Mouse (Mus musculus): ENCODE data around the gene Abcc4. TPM values are rescaled to one million over a fixed set of nuclear protein-coding genes. Genes with fewer than 3 reads are reported as not detected.
A peak's percentile ranks its signal among the peaks of the same experiment; 100 is the strongest.

Abcc4 gene
- total and polyA plus RNA-seq, 2 experiments from 2014 or later = 2.0 to 4.1 TPM

DNA sequence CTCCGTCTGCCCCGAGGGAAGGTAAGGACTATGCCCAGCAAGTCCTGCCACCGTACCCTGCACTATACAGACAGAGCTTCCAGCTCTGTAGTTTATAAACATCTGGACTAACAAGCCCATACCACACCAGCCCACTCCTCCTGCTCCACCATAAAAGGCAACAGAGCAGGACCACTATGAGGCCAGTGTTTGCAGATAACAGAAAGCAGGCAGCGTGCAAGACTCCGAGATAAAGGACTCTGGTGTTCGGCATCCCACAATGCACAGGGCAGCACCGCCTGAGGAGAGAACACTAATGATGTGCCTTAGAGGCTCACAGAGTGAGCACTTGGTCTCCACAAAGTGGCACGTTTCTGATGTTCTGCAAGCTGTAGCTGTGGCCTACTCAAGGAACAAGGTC lies 63.9 kb downstream of the Abcc4 start:
- Histone ChIP-seq H3K27me3 (ENCODE audit: insufficient read depth, low read length) (no peaks in the 10 kb centered on the region), H3K9me3 (ENCODE audit: low read length) (no peaks in the 10 kb centered on the region), H3K4me2 (ENCODE audit: low read depth) (no peak overlapping the region), H3K4me3 (ENCODE audit: low read depth, low read length) (no peak overlapping the region), H3K4me1 (ENCODE audit: insufficient read depth) (no peaks in the 10 kb centered on the region), H3K36me3 (ENCODE audit: insufficient read depth) (no peaks in the 10 kb centered on the region), H3K27ac (ENCODE audit: low read depth, low read length) (no peak overlapping the region), H3K9ac (no peak overlapping the region)
- DNase-seq (no peak), ATAC-seq (no peak)
- TF ChIP-seq CTCF (IDR thresholded peaks at IDR 0.05; ENCODE audit: low read depth) = no peak
- WGBS = 87% methylated on average over 8 of the region's 8 CpGs

DNA sequence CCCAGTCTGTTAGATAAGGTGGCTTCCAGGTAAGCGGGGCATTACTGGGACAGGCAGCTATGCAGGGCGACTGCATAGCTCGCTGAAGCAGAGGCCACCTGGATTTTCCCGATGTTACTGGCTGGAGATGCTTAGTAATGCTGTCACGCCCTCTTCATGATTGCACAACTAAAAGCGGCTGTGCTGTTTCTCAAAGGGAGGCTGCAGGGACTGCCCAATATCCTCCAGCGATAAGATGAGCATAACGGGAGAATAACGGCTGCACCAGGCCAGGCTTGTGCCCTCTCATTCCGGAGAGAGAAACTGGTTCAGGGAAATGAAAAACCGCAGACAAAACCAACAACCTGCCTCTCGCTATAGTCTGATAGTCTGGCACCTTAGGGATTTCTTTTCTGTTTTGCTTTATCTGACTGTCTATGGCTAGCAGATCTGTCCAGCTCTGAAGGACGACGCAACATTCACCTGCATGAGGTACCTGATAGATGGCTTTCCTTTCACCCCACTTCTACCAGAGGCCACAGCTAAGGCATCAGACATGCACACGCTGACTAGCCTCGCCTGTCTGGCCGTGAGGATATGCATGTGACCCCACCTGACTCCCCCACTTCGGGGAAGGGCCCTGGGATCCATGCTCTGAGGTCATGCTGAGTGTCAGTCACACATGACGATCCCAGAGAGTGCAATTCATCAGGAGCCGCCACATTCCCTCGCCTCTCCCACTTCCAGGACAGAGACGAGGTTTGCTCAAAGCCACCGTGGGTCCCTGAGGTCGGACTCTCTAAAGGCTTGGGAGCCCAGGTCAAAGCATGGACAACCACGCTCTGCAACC lies 67.4 kb downstream of the Abcc4 start:
- Histone ChIP-seq H3K36me3 (ENCODE audit: insufficient read depth) (no peaks in the 10 kb centered on the region), H3K9ac (no peak overlapping the region), H3K27me3 (ENCODE audit: insufficient read depth, low read length) (no peaks in the 10 kb centered on the region), H3K4me3 (ENCODE audit: low read depth, low read length) (no peak overlapping the region), H3K27ac (ENCODE audit: low read depth, low read length) (no peak overlapping the region), H3K4me2 (ENCODE audit: low read depth) (no peak overlapping the region), H3K9me3 (ENCODE audit: low read length) (no peaks in the 10 kb centered on the region), H3K4me1 (ENCODE audit: insufficient read depth) (no peaks in the 10 kb centered on the region)
- no peak for DNase-seq
- no peak for ATAC-seq
- 84% methylated on average over 25 of the region's 25 CpGs for WGBS
- TF ChIP-seq CTCF (IDR thresholded peaks at IDR 0.05; ENCODE audit: low read depth) = no peak

DNA sequence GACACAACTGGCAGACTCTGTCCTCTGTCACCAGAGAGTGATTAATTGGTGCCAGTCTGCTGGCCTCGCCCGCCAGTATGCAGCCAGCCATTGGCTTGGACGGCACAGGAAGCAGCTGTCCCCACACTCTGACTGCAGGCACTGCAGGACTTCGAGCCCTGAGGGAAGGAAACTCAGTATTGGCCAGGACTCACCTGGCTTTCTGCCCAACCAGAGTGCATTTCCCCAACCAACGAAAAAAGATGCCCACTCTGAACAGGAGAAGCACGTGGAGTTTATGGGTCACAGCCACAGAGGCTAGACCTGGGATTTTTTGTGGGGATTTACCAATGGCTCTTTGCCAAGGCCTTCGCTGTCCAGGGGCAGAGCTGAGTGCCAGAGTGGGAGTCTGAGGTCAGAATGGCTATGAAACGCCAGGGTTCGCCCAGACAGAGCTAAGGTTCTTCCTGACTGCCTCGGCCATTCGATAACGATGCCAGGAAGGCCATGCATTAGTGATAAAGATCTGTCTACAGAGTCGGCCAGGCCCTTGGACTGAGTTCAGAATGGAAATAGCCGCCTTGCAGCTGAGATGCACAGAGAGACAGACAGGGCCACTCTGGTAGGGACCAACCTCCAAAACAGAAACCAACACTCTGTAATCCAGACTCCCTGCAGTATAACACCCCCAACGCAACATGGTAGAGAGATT lies 70.4 kb downstream of the Abcc4 start:
- Histone ChIP-seq H3K4me1 (ENCODE audit: insufficient read depth) (no peaks in the 10 kb centered on the region), H3K27me3 (ENCODE audit: insufficient read depth, low read length) (no peaks in the 10 kb centered on the region), H3K4me2 (ENCODE audit: low read depth) (no peak overlapping the region), H3K9ac (no peak overlapping the region), H3K27ac (ENCODE audit: low read depth, low read length) (no peak overlapping the region), H3K4me3 (ENCODE audit: low read depth, low read length) (no peak overlapping the region), H3K9me3 (ENCODE audit: low read length) (no peaks in the 10 kb centered on the region), H3K36me3 (ENCODE audit: insufficient read depth) (no peaks in the 10 kb centered on the region)
- no peak for TF ChIP-seq CTCF (IDR thresholded peaks at IDR 0.05; ENCODE audit: low read depth)
- 41% methylated on average over 15 of the region's 15 CpGs for WGBS
- DNase-seq (peak; percentile 59), ATAC-seq (peak; percentile 91)

DNA sequence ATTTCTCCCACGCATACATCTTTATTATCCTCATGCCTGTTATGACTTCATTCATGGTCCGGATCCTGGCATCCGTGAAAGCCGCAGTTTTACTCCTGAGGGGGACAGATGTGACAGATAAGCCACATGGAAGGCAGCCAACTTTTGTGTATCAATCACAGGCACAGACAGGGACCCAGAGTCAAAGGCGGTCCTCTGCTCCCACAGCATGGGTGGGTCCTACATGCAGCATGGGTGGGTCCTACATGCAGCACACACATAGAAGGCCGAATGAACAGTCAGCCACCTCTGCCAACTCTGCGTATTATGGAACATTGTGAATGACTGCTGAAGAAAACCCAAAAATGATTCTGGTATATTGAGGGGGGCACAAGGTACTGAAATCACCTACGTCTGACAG lies 76.4 kb downstream of the Abcc4 start:
- Histone ChIP-seq H3K4me1 (ENCODE audit: insufficient read depth) (no peaks in the 10 kb centered on the region), H3K4me2 (ENCODE audit: low read depth) (no peak overlapping the region), H3K9me3 (ENCODE audit: low read length) (no peaks in the 10 kb centered on the region), H3K27me3 (ENCODE audit: insufficient read depth, low read length) (no peaks in the 10 kb centered on the region), H3K9ac (no peak overlapping the region), H3K36me3 (ENCODE audit: insufficient read depth) (no peaks in the 10 kb centered on the region), H3K27ac (ENCODE audit: low read depth, low read length) (no peak overlapping the region), H3K4me3 (ENCODE audit: low read depth, low read length) (no peak overlapping the region)
- 78% methylated on average over 8 of the region's 8 CpGs for WGBS
- ATAC-seq (no peak), DNase-seq (no peak)
- TF ChIP-seq CTCF (IDR thresholded peaks at IDR 0.05; ENCODE audit: low read depth) = no peak

GRCm38 (mm10) chr14:118621449-118621789 lies 84.6 kb downstream of the Abcc4 start:
- DNase-seq = no peak
- WGBS = 50% methylated on average over 3 of the region's 3 CpGs
- Histone ChIP-seq H3K36me3 (ENCODE audit: insufficient read depth) (no peaks in the 10 kb centered on the region), H3K4me1 (ENCODE audit: insufficient read depth) (no peaks in the 10 kb centered on the region), H3K9ac (no peak overlapping the region), H3K27me3 (ENCODE audit: insufficient read depth, low read length) (no peaks in the 10 kb centered on the region), H3K9me3 (ENCODE audit: low read length) (no peaks in the 10 kb centered on the region), H3K27ac (ENCODE audit: low read depth, low read length) (no peak overlapping the region), H3K4me2 (ENCODE audit: low read depth) (no peak overlapping the region), H3K4me3 (ENCODE audit: low read depth, low read length) (no peak overlapping the region)
- no peak for TF ChIP-seq CTCF (IDR thresholded peaks at IDR 0.05; ENCODE audit: low read depth)
- ATAC-seq = no peak

GRCm38 (mm10) chr14:118620773-118621448 lies 85.1 kb downstream of the Abcc4 start:
- WGBS = 81% methylated on average over 6 of the region's 6 CpGs
- Histone ChIP-seq H3K27me3 (ENCODE audit: insufficient read depth, low read length) (no peaks in the 10 kb centered on the region), H3K4me1 (ENCODE audit: insufficient read depth) (no peaks in the 10 kb centered on the region), H3K36me3 (ENCODE audit: insufficient read depth) (no peaks in the 10 kb centered on the region), H3K4me2 (ENCODE audit: low read depth) (no peak overlapping the region), H3K4me3 (ENCODE audit: low read depth, low read length) (no peak overlapping the region), H3K9me3 (ENCODE audit: low read length) (no peaks in the 10 kb centered on the region), H3K27ac (ENCODE audit: low read depth, low read length) (no peak overlapping the region), H3K9ac (no peak overlapping the region)
- DNase-seq = no peak
- no peak for ATAC-seq
- no peak for TF ChIP-seq CTCF (IDR thresholded peaks at IDR 0.05; ENCODE audit: low read depth)
